Mouse (Mus musculus) CH12.LX (cell line): ENCODE results near the gene Ush2a. TPM values are rescaled to one million over a fixed set of nuclear protein-coding genes. Genes with fewer than 3 reads are reported as not detected.

Source experiments
- DNase-seq: peaks from one replicate; pipeline ENCODE4 v3.0.0-alpha.2; 2013; ENCODE audit errors: extremely low read depth
- H3K27ac ChIP-seq: 2 replicates; pipeline ENCODE4 v1.5.1; 2012; ENCODE audit warnings: low read depth, mild to moderate bottlenecking, control low read depth, moderate library complexity; ENCODE audit not compliant: insufficient read depth
- H3K27me3 ChIP-seq: replicated peaks from 2 replicates; pipeline ENCODE3; 2012; ENCODE audit warnings: inconsistent platforms
- H3K36me3 ChIP-seq, 2 experiments: replicated peaks in 1 of 2; 2 replicates each; pipeline versions ENCODE3 to v1.6.1; 2012; ENCODE audit warnings: inconsistent platforms in 1 of 2, low read length in 1 of 2, mild to moderate bottlenecking in 1 of 2, mixed read lengths in 1 of 2, moderate library complexity in 1 of 2; ENCODE audit not compliant: control insufficient read depth in 1 of 2, insufficient read depth in 1 of 2
- H3K4me1 ChIP-seq, 2 experiments: 2 replicates each; pipeline ENCODE4 v1.6.1; 2012; ENCODE audit warnings: inconsistent platforms in 1 of 2, moderate library complexity in 1 of 2; ENCODE audit not compliant: insufficient read depth in 2 of 2, control insufficient read depth in 1 of 2
- H3K4me2 ChIP-seq: 2 replicates; pipeline ENCODE4 v1.6.1; 2012; ENCODE audit warnings: low read depth, mild to moderate bottlenecking, control low read depth; ENCODE audit not compliant: poor library complexity, insufficient read depth, severe bottlenecking
- H3K4me3 ChIP-seq, 3 experiments: fragments of 150-350 bp in 1 of 3; sonication (generic) in 1 of 3; replicated peaks in 1 of 3; 2 replicates each; pipeline versions ENCODE3 to v1.5.1; 2011 to 2012; ENCODE audit warnings: low read depth in 2 of 3, low read length in 2 of 3, mild to moderate bottlenecking in 2 of 3, moderate library complexity in 2 of 3, control low read depth in 1 of 3, improper control_type of control experiment in 1 of 3, inconsistent platforms in 1 of 3, mixed read lengths in 1 of 3; ENCODE audit not compliant: poor library complexity in 1 of 3
- H3K79me2 ChIP-seq: replicated peaks from 2 replicates; pipeline ENCODE4 v1.6.1; 2012; ENCODE audit warnings: mild to moderate bottlenecking, moderate library complexity; ENCODE audit not compliant: control insufficient read depth, poor library complexity, insufficient read depth, severe bottlenecking; ENCODE audit errors: extremely low read depth
- H3K9ac ChIP-seq: 2 replicates; pipeline ENCODE4 v1.6.1; 2012; ENCODE audit warnings: low read depth, mild to moderate bottlenecking, control low read depth, moderate library complexity; ENCODE audit not compliant: insufficient read depth
- H3K9me3 ChIP-seq: replicated peaks from 2 replicates; pipeline ENCODE3; 2012; ENCODE audit warnings: low read length, inconsistent platforms, mixed read lengths
- CHD1 ChIP-seq: IDR thresholded peaks from 2 replicates; pipeline ENCODE4 v1.6.1; 2012; ENCODE audit warnings: low read depth, low read length, improper control_type of control experiment, inconsistent platforms
- CHD2 ChIP-seq: IDR thresholded peaks from 2 replicates; pipeline ENCODE4 v1.6.1; 2011; ENCODE audit warnings: low read length, improper control_type of control experiment
- CTCF ChIP-seq, 2 experiments: IDR thresholded peaks in 1 of 2; conservative IDR thresholded peaks in 1 of 2; 2 replicates each; pipeline ENCODE4 v1.5.1; 2011 to 2012; ENCODE audit warnings: low read depth in 2 of 2, low read length in 2 of 2, improper control_type of control experiment in 1 of 2, inconsistent platforms in 1 of 2, mild to moderate bottlenecking in 1 of 2, moderate library complexity in 1 of 2
- IRF4 ChIP-seq: IDR thresholded peaks from 2 replicates; pipeline ENCODE4 v1.6.1; 2014; ENCODE audit warnings: low read depth, mild to moderate bottlenecking, inconsistent platforms, low read length, improper control_type of control experiment
- JUN ChIP-seq: IDR thresholded peaks from 2 replicates; pipeline ENCODE4 v1.6.1; 2011; ENCODE audit warnings: low read depth, mild to moderate bottlenecking, low read length, improper control_type of control experiment, moderate library complexity; ENCODE audit not compliant: insufficient read depth
- JUND ChIP-seq: conservative IDR thresholded peaks from 2 replicates; pipeline ENCODE4 v1.6.1; 2011; ENCODE audit warnings: low read depth, low read length, improper control_type of control experiment
- MAFK ChIP-seq: IDR thresholded peaks from 2 replicates; pipeline ENCODE4 v1.6.1; 2011; ENCODE audit warnings: low read length, improper control_type of control experiment; ENCODE audit not compliant: insufficient replicate concordance
- MEF2A ChIP-seq: IDR thresholded peaks from 2 replicates; pipeline ENCODE4 v1.6.1; 2014; ENCODE audit warnings: low read depth, mild to moderate bottlenecking, inconsistent platforms, low read length, improper control_type of control experiment, borderline replicate concordance
- MXI1 ChIP-seq: IDR thresholded peaks from 2 replicates; pipeline ENCODE4 v1.6.1; 2011; ENCODE audit warnings: mild to moderate bottlenecking, low read depth, low read length, improper control_type of control experiment
- MYC ChIP-seq: IDR thresholded peaks from 2 replicates; pipeline ENCODE4 v1.6.1; 2011; ENCODE audit warnings: low read depth, mild to moderate bottlenecking, improper control_type of control experiment, low read length
- POLR2A ChIP-seq: IDR thresholded peaks from 2 replicates; pipeline ENCODE4 v1.6.1; 2011; ENCODE audit warnings: low read depth, mild to moderate bottlenecking, improper control_type of control experiment, low read length
- RCOR1 ChIP-seq: conservative IDR thresholded peaks from 2 replicates; pipeline ENCODE4 v1.6.1; 2012; ENCODE audit warnings: low read depth, mild to moderate bottlenecking, inconsistent platforms, low read length, improper control_type of control experiment
- SMC3 ChIP-seq: IDR thresholded peaks from 2 replicates; pipeline ENCODE4 v1.6.1; 2011; ENCODE audit warnings: low read depth, low read length, improper control_type of control experiment
- TBP ChIP-seq: conservative IDR thresholded peaks from 2 replicates; pipeline ENCODE4 v1.6.1; 2011; ENCODE audit warnings: low read depth, low read length, improper control_type of control experiment
- ZKSCAN1 ChIP-seq: IDR thresholded peaks from 2 replicates; pipeline ENCODE4 v1.6.1; 2012; ENCODE audit warnings: low read depth, inconsistent platforms, low read length, improper control_type of control experiment, borderline replicate concordance
- ZMIZ1 ChIP-seq: IDR thresholded peaks from 2 replicates; pipeline ENCODE4 v1.6.1; 2012; ENCODE audit warnings: low read depth, mild to moderate bottlenecking, inconsistent platforms, low read length, improper control_type of control experiment
- dilution Hi-C: fragments of 300-500 bp; cut with MboI; formaldehyde crosslinking; loops from 2 replicates; pipeline ENCODE4 v1.14.3; 2020; ENCODE audit warnings: low sequenced_read_pairs; ENCODE audit not compliant: extremely low pct_unique_long_range_greater_than_20kb, extremely low pct_ligation_motif_present
- in situ Hi-C: fragments of 300-500 bp; cut with MboI; formaldehyde crosslinking; loops from 3 replicates; pipeline ENCODE4 v1.14.3; 2019; ENCODE audit warnings: low sequenced_read_pairs, low pct_ligation_motif_present, low pct_unique_long_range_greater_than_20kb, mixed read lengths
- polyA plus RNA-seq: library from polyadenylated mRNA; unstranded; fragments of >175 nt; gene quantifications from 2 replicates; pipeline ENCODE4 v1.2.1, GENCODE M21; 2012; ENCODE audit warnings: low read depth; ENCODE audit not compliant: insufficient read length
- total RNA-seq, 2 experiments: library from RNA; depleted of rRNA; stranded (reverse); fragments of 300-350 nt in 1 of 2; fragments of >200 nt in 1 of 2; gene quantifications; 2 replicates each; pipeline ENCODE4 v1.2.3; 2012 to 2014

Gene Ush2a
- total and polyA plus RNA-seq, 3 experiments: not detected

GRCm38 (mm10) chr1:188686362-188686761, 424.5 kb downstream of the Ush2a start:
- dilution Hi-C loops (no loop called here), in situ Hi-C loops (no loop called here)
- no peaks in the 10 kb centered on the region for H3K27me3 ChIP-seq
- H3K4me1 ChIP-seq: no peaks in the 10 kb centered on the region
- no peak overlapping the region for H3K27ac ChIP-seq
- H3K4me2 ChIP-seq: no peak overlapping the region
- TF ChIP-seq IRF4 (no peak), ZMIZ1 (no peak), POLR2A (no peak), MAFK (no peak), JUN (no peak), TBP (no peak), CTCF (conservative IDR thresholded peaks at IDR 0.05 in 1 of 2, IDR thresholded peaks at IDR 0.05 in 1 of 2; ENCODE audit: low read depth in 2 of 2, low read length in 2 of 2) (no peak), JUND (no peak), CHD2 (no peak)
- TF ChIP-seq, all 38 proteins: peak for 0
- H3K79me2 ChIP-seq: no peaks in the 10 kb centered on the region
- no peak for DNase-seq
- no peak overlapping the region for H3K4me3 ChIP-seq
- no peaks in the 10 kb centered on the region for H3K36me3 ChIP-seq
- H3K9me3 ChIP-seq: peaks cover 70% of the 10 kb centered on the region
- no peak overlapping the region for H3K9ac ChIP-seq

GRCm38 (mm10) chr1:188696295-188696694, 434.5 kb downstream of the Ush2a start:
- in situ Hi-C loops (no loop called here), dilution Hi-C loops (no loop called here)
- H3K4me3 ChIP-seq: no peak overlapping the region
- DNase-seq: no peak
- H3K27ac ChIP-seq: no peak overlapping the region
- TF ChIP-seq CHD1: no peak
- no peak for TF ChIP-seq SMC3
- TF ChIP-seq ZKSCAN1: no peak
- no peak for TF ChIP-seq MEF2A
- TF ChIP-seq MYC: no peak
- TF ChIP-seq RCOR1: no peak
- no peak overlapping the region for H3K9ac ChIP-seq
- no peaks in the 10 kb centered on the region for H3K79me2 ChIP-seq
- H3K9me3 ChIP-seq: peaks cover 55% of the 10 kb centered on the region
- H3K4me1 ChIP-seq: no peaks in the 10 kb centered on the region
- H3K36me3 ChIP-seq: no peaks in the 10 kb centered on the region
- H3K27me3 ChIP-seq: no peaks in the 10 kb centered on the region
- H3K4me2 ChIP-seq: no peak overlapping the region

GRCm38 (mm10) chr1:188708176-188708575, 446.4 kb downstream of the Ush2a start:
- Histone ChIP-seq H3K79me2 (no peaks in the 10 kb centered on the region), H3K4me1 (no peaks in the 10 kb centered on the region), H3K4me2 (no peak overlapping the region), H3K4me3 (no peak overlapping the region), H3K27ac (no peak overlapping the region), H3K9me3 (peaks cover 62% of the 10 kb centered on the region), H3K36me3 (no peaks in the 10 kb centered on the region), H3K9ac (no peak overlapping the region), H3K27me3 (no peaks in the 10 kb centered on the region)
- no peak for DNase-seq
- TF ChIP-seq MXI1: no peak
- in situ Hi-C loops: no loop called here
- dilution Hi-C loops: no loop called here
